Mouse (Mus musculus) monocyte, adult 2 months (primary cell): ENCODE measurements around the gene Dock8.
A peak's percentile ranks its signal among the peaks of the same experiment; 100 is the strongest.

Experiments used
- DNase-seq, 2 experiments: peaks; one replicate each; pipeline ENCODE4 v3.0.0; 2022; ENCODE audit warnings: low spot score in 2 of 2, low read depth in 1 of 2

The Dock8 gene

GRCm38 (mm10) chr19:25180547-25180946, 181.2 kb downstream of the Dock8 start:
- no peak for DNase-seq

- no peak for DNase-seq
Measured at GRCm38 (mm10) chr19:25184076-25184475, 184.7 kb downstream of the Dock8 start.

- no peak for DNase-seq
Measured at GRCm38 (mm10) chr19:25186316-25186715, 187.0 kb downstream of the Dock8 start.

- DNase-seq = no peak
Measured at GRCm38 (mm10) chr19:25187681-25188080, 188.3 kb downstream of the Dock8 start.

- DNase-seq = no peak
Measured at GRCm38 (mm10) chr19:25193751-25194150, 194.4 kb downstream of the Dock8 start.

GRCm38 (mm10) chr19:25200081-25200860, 200.9 kb downstream of the Dock8 start:
- no peak for DNase-seq

GRCm38 (mm10) chr19:25203077-25203476, 203.7 kb downstream of the Dock8 start:
- DNase-seq = no peak

GRCm38 (mm10) chr19:25206969-25207368, 207.6 kb downstream of the Dock8 start:
- DNase-seq = no peak

GRCm38 (mm10) chr19:25207731-25208361, 208.5 kb downstream of the Dock8 start:
- DNase-seq = no peak

- DNase-seq = no peak
Measured at GRCm38 (mm10) chr19:25208596-25209110, 209.3 kb downstream of the Dock8 start.

GRCm38 (mm10) chr19:25220611-25221010, 221.3 kb downstream of the Dock8 start:
- no peak for DNase-seq

GRCm38 (mm10) chr19:25221964-25222640, 222.8 kb downstream of the Dock8 start:
- DNase-seq = no peak

GRCm38 (mm10) chr19:25230058-25230974, 231.0 kb downstream of the Dock8 start:
- no peak for DNase-seq

- DNase-seq = no peak
Measured at GRCm38 (mm10) chr19:25230975-25231334, 231.6 kb downstream of the Dock8 start.

- no peak for DNase-seq
Measured at GRCm38 (mm10) chr19:25232032-25232431, 232.7 kb downstream of the Dock8 start.

GRCm38 (mm10) chr19:25236596-25237491, 237.5 kb downstream of the Dock8 start, which contains the start of gene Kank1:
TSS of gene Kank1 (plus strand) at chr19:25236975.
- DNase-seq = peak in 1 of 2 experiments; percentile 5

GRCm38 (mm10) chr19:25237492-25238040, 238.2 kb downstream of the Dock8 start:
- no peak for DNase-seq

GRCm38 (mm10) chr19:25238121-25238520, 238.8 kb downstream of the Dock8 start:
- DNase-seq = no peak

GRCm38 (mm10) chr19:25243566-25243965, 244.2 kb downstream of the Dock8 start:
- DNase-seq = no peak
